Mouse (Mus musculus) kidney, postnatal 25 days (tissue): ENCODE results near the gene Gm2075.
"Not testable (repeated sequence)": the region's sequence is repeated elsewhere in the genome, so short reads cannot be mapped to it uniquely, and the experiment has no call there.

ENCODE experiments used
- DNase-seq, 2 experiments: peaks; one replicate each; pipeline ENCODE4 v3.0.0; 2021; ENCODE audit warnings: mixed read lengths in 2 of 2

Gene Gm2075

GRCm38 (mm10) chr12:88011548-88011947 is at the start of gene Gm2075:
Gene Gm2075 (plus strand): TSS chr12:88011848.
- not testable (repeated sequence) for DNase-seq

- DNase-seq, result not testable (repeated sequence)
Observed at GRCm38 (mm10) chr12:87984000-87984399, 27.6 kb upstream of the Gm2075 start.

DNA sequence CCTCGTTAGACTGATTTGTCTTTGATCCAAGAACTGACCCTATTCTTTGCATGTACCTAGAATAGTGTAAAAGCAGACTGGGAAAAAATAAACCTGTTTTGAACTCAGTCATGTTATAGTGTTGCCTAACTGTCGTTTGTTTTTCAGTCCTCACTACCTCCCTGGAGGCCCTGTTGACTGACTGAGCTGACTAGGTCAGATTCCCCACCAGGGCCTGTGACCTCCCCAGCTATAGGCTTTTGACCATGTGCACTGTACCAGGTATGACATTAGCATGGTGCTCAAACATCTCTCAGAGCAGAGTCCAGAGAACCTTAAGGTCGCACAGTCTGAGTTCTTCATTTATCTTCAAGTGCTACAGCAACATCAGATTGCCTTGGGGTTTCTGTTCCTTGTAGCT is 7.5 kb upstream of the Gm2075 start:
- not testable (repeated sequence) for DNase-seq

DNA sequence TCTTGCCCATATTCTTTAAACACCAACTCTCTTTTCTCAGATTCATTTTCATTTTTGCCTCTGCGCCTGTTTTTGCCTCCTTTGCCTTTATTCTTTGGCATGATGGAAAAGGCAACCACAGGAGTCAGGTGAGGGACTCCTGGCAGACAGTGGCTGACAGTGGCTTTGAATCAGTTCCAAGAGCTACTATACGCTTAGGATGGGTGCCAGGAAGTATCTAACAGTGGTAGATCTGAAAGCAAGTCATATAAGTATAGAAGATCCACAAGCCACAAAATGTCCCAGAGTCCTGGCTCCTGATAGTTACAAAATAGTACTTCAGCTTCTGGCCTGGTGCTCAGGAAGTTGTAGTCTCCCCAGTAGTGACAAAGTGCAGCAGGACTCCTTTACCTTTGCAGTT is 7.0 kb downstream of the Gm2075 start, which contains the start of gene Gm6803:
Gm6803 (minus strand) TSS at position 101 of the 400 bp plus-strand sequence.
- DNase-seq, result not testable (repeated sequence)

DNA sequence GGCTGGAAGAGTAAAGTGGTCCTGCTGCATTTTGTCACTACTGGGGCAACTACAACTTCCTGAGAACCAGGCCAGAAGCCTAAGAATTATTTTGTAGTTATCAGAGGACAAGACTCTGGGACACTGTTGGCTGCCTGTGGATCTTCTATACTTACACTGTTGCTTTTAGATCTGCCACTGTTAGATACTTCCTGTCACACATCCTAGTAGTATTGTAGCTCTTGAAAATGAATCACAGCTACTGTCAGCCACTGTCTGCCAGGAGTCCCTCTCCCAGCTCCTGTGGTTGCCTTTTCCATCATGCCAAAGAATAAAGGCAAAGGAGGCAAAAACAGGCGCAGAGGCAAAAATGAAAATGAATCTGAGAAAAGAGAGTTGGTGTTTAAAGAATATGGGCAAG is 15.1 kb downstream of the Gm2075 start, which contains the start of gene Gm2056:
Gm2056 (plus strand) TSS at position 301 of the 400 bp plus-strand sequence.
- not testable (repeated sequence) for DNase-seq

GRCm38 (mm10) chr12:88032250-88032649 is 20.6 kb downstream of the Gm2075 start:
- DNase-seq, result not testable (repeated sequence)

GRCm38 (mm10) chr12:88039062-88039461 is 27.4 kb downstream of the Gm2075 start:
- not testable (repeated sequence) for DNase-seq

DNA sequence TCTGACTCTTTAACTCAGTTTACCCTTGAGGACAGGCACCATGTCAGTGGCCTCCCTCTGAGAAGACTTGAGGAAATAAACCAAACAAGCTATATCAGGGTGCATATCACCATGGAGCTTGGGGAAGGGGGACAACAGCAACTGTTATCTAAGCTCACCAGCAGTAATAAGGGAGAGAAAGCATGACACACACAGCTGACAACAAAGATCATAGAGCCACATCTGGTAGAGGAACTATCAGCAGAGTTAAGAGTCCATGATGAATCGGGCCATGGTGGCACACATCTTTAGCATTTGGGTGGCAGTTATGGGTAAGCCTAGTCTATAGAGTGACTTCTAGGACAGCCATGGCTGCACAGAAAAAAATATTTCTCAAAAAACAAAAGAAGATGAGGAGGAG is 28.1 kb downstream of the Gm2075 start:
- DNase-seq, result not testable (repeated sequence)

DNA sequence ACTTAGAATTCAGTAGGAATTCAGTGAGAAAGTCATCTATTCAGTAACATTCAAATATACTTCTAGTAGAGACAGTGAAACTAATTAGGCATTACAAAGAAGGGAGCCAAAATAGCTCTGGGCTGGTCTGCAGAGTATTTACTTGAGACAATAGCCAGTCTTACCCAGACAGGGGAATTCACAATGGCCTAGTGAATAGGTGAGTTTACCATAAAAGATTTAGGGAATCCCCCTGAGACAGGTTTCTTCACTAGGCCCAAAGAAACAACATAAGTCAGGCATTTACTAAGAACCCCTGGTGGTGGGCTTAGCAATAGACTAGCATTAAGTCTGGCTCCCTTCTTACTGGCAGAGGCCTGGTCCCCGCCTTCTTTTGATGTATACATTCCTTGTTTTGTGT is 33.6 kb downstream of the Gm2075 start:
- DNase-seq, result not testable (repeated sequence)
